Mouse (Mus musculus): Measurements from ENCODE around the gene Mrpl53. TPM values are rescaled to one million over a fixed set of nuclear protein-coding genes. Genes with fewer than 3 reads are reported as not detected.
"Not testable (repeated sequence)": the region's sequence is repeated elsewhere in the genome, so short reads cannot be mapped to it uniquely, and the experiment has no call there.

Gene Mrpl53
- polyA plus RNA-seq, 1 experiment from 2014 or later, result 151 TPM

DNA sequence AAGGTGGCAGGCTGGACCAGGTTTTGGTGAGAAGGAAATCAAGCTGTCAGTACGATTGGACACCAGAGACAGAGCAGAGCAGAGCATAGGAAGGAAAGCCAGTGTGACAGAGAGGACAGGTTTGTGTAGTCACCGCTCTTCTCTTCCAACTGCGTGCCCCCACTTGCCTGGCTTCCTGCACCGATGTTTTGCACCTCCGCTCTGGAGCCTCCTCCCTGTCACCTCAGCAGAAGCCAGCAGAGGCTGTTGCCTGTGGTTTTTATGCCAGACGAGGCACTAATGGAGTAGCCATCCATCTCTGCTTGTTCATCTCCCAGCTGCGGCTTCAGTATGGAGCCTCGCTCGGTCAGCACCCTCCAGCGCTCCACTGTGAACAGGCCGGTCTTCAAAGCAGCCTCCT, 34.0 kb downstream of the Mrpl53 start:
- H3K4me3 ChIP-seq, result no peak overlapping the region
- no peak overlapping the region for H3K27ac ChIP-seq
- 60% methylated on average over 11 of the region's 11 CpGs for WGBS
- H3K27me3 ChIP-seq, result peaks cover 7% of the 10 kb centered on the region
- H3K36me3 ChIP-seq (ENCODE audit: poor library complexity, severe bottlenecking), result 0 out of 2 replicates have a peak, but pooled peaks cover under 1% of the 10 kb centered on the region
- H3K9ac ChIP-seq, result no peak overlapping the region
- H3K9me3 ChIP-seq (replicated peaks), result no peaks in the 10 kb centered on the region
- H3K4me1 ChIP-seq, result peaks cover 17% of the 10 kb centered on the region
- no peak for ATAC-seq
- peak overlapping the region; percentile 65; the same call in 1 of the 2 replicates for H3K4me2 ChIP-seq

DNA sequence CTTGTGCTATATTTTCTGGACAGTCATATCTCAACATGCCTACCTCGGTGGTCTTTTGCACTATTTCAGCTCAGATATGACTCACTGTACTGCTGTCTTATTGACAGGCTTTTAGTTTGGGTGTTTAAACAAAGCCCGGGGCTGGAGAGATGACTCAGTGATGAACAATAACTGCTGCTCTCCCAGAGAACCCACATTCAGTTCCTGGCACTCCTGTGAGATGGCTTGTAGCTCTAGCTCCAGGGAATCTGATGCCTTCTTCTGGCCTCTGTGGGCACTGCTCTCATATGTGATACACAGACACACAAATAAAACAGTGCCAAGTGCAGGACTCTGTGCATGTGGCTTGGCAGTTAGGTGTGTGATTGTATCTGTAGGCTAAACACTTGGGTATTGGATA, 36.4 kb downstream of the Mrpl53 start:
- H3K4me2 ChIP-seq, result no peak overlapping the region
- H3K4me1 ChIP-seq, result peaks cover 9% of the 10 kb centered on the region
- 86% methylated on average over 2 of the region's 2 CpGs for WGBS
- H3K4me3 ChIP-seq, result no peak overlapping the region
- no peak overlapping the region for H3K9ac ChIP-seq
- peaks cover 14% of the 10 kb centered on the region; the same call in 1 of the 2 replicates for H3K36me3 ChIP-seq (ENCODE audit: poor library complexity, severe bottlenecking)
- ATAC-seq, result no peak
- H3K27me3 ChIP-seq, result peaks cover 7% of the 10 kb centered on the region
- H3K9me3 ChIP-seq (replicated peaks), result no peaks in the 10 kb centered on the region
- H3K27ac ChIP-seq, result no peak overlapping the region

DNA sequence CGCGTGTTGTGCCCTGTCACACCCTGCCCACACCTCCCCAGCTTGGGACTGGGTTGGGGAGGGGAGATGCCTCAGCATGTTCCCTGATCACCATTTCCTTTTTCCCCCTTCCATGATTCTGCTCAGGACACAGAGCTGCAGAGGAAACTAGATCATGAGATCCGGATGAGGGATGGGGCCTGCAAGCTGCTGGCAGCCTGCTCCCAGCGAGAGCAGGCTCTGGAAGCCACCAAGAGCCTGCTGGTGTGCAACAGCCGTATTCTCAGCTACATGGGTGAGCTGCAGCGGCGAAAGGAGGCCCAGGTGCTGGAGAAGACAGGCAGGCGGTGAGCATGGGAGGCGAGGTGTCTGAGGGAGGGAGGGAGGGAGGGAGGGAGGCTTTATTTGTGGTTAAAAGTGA, 37.0 kb downstream of the Mrpl53 start:
- no peak overlapping the region for H3K27ac ChIP-seq
- H3K4me1 ChIP-seq, result peaks cover 9% of the 10 kb centered on the region
- 76% methylated on average over 9 of the region's 9 CpGs for WGBS
- H3K36me3 ChIP-seq (ENCODE audit: poor library complexity, severe bottlenecking), result peaks cover 17% of the 10 kb centered on the region
- no peak overlapping the region for H3K4me2 ChIP-seq
- H3K9ac ChIP-seq, result no peak overlapping the region
- ATAC-seq, result no peak
- no peaks in the 10 kb centered on the region for H3K9me3 ChIP-seq (replicated peaks)
- peaks cover 7% of the 10 kb centered on the region for H3K27me3 ChIP-seq
- H3K4me3 ChIP-seq, result no peak overlapping the region

DNA sequence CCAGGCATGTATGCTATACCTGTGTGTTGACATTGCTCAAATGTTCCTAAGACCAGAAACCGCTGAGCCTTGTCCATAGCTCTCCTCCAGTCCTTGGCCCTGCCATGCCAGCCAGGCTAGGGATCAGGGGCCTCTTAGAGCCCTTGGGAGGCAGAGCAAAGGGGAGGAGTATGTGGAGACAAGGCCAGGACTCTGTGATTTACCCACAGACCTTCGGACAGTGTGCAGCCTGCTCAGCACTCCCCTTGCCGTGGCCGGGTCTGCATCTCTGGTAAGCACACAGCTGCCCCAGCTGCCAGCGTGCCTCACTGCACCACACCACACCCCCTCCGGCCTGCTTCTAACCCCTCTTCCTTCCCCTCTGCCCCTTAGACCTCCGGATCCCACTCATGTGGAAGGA, 38.4 kb downstream of the Mrpl53 start:
- no peak overlapping the region for H3K4me3 ChIP-seq
- peaks cover 8% of the 10 kb centered on the region for H3K4me1 ChIP-seq
- peaks cover 3% of the 10 kb centered on the region for H3K27me3 ChIP-seq
- peaks cover 30% of the 10 kb centered on the region for H3K36me3 ChIP-seq (ENCODE audit: poor library complexity, severe bottlenecking)
- ATAC-seq, result no peak
- H3K4me2 ChIP-seq, result no peak overlapping the region
- no peaks in the 10 kb centered on the region for H3K9me3 ChIP-seq (replicated peaks)
- no peak overlapping the region for H3K9ac ChIP-seq
- WGBS, result 56% methylated on average over 7 of the region's 7 CpGs
- no peak overlapping the region for H3K27ac ChIP-seq

- 26% methylated on average over 8 of the region's 8 CpGs for WGBS
- ATAC-seq, result no peak
- Histone ChIP-seq H3K9ac (peak overlapping the region; percentile 45), H3K4me3 (no peak overlapping the region), H3K4me1 (peaks cover 31% of the 10 kb centered on the region), H3K9me3 (replicated peaks) (no peaks in the 10 kb centered on the region), H3K27ac (no peak overlapping the region), H3K4me2 (no peak overlapping the region), H3K27me3 (no peaks in the 10 kb centered on the region), H3K36me3 (ENCODE audit: poor library complexity, severe bottlenecking) (peaks cover 39% of the 10 kb centered on the region)
Observed at GRCm38 (mm10) chr6:83151721-83152120, 42.9 kb downstream of the Mrpl53 start.

DNA sequence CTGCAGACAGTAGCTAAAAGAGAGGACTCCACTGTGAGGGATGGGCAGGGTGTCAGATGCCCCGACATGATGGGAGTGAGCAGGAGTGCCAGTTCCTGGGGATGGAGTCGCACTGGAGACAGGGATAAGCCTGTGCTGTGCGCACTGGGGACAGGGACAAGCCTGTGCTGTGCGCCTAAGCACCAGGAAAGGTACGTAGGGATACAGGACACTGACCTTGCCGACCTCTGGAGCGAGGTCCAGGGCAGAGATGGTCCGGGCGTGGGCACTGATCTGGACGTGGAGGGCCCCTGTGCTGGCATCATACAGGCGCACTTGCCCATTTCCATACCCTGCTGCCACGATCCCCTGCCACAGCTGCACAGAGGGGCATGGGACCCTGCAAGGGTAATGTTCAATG, 44.2 kb downstream of the Mrpl53 start:
- no peak for ATAC-seq
- WGBS, result 87% methylated on average over 12 of the region's 12 CpGs
- H3K9ac ChIP-seq, result no peak overlapping the region
- peaks cover 32% of the 10 kb centered on the region for H3K4me1 ChIP-seq
- H3K27me3 ChIP-seq, result no peaks in the 10 kb centered on the region
- H3K36me3 ChIP-seq (ENCODE audit: poor library complexity, severe bottlenecking), result peaks cover 38% of the 10 kb centered on the region
- no peak overlapping the region for H3K4me2 ChIP-seq
- H3K27ac ChIP-seq, result no peak overlapping the region
- H3K9me3 ChIP-seq (replicated peaks), result no peaks in the 10 kb centered on the region
- H3K4me3 ChIP-seq, result no peak overlapping the region

DNA sequence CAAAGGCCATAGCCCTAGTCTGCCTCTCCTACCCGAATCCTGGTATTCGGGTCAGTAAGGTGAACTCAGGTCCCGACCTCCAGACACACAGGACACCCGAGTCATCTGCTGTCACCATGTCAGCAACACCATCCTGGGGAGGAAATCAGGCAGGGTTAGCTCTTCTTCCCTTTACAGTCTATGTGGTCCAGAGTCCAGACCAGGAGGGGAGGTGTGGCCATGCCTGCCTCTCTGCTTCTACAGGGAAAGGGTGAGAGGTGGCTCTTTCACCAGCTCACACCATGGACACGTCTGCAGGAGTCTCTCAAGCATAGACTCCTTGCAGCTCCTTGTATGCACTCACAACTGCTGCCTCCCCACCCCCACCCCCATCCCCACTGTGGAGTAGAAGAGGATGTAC, 44.6 kb downstream of the Mrpl53 start:
- no peak overlapping the region for H3K4me3 ChIP-seq
- peaks cover 37% of the 10 kb centered on the region for H3K36me3 ChIP-seq (ENCODE audit: poor library complexity, severe bottlenecking)
- H3K27me3 ChIP-seq, result no peaks in the 10 kb centered on the region
- peaks cover 32% of the 10 kb centered on the region for H3K4me1 ChIP-seq
- H3K9me3 ChIP-seq (replicated peaks), result no peaks in the 10 kb centered on the region
- WGBS, result 80% methylated on average over 5 of the region's 5 CpGs
- H3K27ac ChIP-seq, result no peak overlapping the region
- H3K9ac ChIP-seq, result no peak overlapping the region
- ATAC-seq, result no peak
- H3K4me2 ChIP-seq, result no peak overlapping the region

DNA sequence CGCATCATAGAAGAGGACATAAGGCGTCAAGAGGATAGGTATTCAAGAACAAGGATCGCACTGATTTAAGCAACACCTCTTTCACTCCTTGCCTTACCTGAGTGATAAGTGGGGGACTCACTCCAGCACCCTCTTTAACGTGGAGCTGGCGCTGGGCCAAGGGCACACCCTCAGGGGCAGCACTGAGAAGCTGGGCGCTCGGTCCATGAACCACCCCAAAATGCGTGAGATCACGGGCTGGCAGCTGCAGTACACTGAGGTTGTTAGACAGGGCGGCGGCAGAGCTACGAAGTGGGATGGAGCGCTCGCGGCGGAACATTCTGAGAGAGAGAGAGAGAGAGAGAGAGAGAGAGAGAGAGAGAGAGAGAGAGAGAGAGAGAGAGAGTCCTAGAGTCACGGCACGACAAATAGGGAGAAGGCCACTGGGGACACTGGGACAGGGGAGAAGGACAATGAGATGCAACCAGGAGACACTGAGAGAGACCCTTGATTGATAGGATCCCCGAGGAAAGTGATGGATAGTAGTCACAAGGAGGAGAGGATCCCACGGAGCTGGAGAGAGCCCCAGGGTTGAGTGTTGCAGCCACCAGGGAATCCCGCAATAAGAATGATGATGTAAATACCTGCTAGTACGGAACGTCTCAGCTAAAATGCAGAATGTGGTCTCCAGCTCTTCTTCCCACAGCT, 46.9 kb downstream of the Mrpl53 start:
- Histone ChIP-seq H3K9me3 (replicated peaks) (no peaks in the 10 kb centered on the region), H3K4me2 (peak overlapping the region; percentile 84), H3K27me3 (peaks cover 9% of the 10 kb centered on the region), H3K36me3 (ENCODE audit: poor library complexity, severe bottlenecking) (peaks cover 23% of the 10 kb centered on the region), H3K4me1 (peaks cover 32% of the 10 kb centered on the region), H3K9ac (peak overlapping the region; percentile 73), H3K4me3 (peak overlapping the region; percentile 60), H3K27ac (0 out of 2 replicates have a peak overlapping the region, but pooled peaks have one; percentile 19)
- 7% methylated on average over 23 of the region's 23 CpGs for WGBS
- ATAC-seq, result peak; percentile 48

GRCm38 (mm10) chr6:83156259-83156684, 47.4 kb downstream of the Mrpl53 start, which contains the start of the genes Wdr54 and 1700003E16Rik:
Wdr54 (minus strand) TSS chr6:83156397.
1700003E16Rik (plus strand) TSS chr6:83156404.
- peak; percentile 96 for ATAC-seq
- Histone ChIP-seq H3K9me3 (replicated peaks) (no peaks in the 10 kb centered on the region), H3K27ac (peak within 1 kb of the TSS; percentile 19; the same call in 1 of the 2 replicates)

DNA sequence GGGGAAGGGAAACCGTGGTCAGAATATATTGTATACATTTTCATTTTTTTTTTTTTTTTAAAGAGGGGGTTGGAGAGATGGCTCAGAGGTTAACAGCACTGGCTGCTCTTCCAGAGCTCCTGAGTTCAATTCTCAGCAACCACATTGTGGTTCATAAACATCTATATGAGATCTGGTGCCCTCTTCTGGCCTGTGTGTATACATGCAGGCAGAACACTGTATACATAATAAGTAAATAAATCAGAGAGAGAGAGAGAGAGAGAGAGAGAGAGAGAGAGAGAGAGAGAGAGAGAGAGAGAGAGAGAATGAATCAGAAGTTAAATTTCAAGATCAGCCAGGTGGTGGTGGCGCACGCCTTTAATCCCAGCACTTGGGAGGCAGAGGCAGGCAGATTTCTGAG, 50.6 kb downstream of the Mrpl53 start:
- H3K36me3 ChIP-seq (ENCODE audit: poor library complexity, severe bottlenecking); ATAC-seq; H3K4me3 ChIP-seq; H3K9ac ChIP-seq; H3K9me3 ChIP-seq (replicated peaks); H3K4me2 ChIP-seq; H3K27ac ChIP-seq: not testable (repeated sequence)
- Histone ChIP-seq H3K4me1 (peaks cover 35% of the 10 kb centered on the region), H3K27me3 (peaks cover 47% of the 10 kb centered on the region)
- WGBS, result 20% methylated on average over 3 of the region's 3 CpGs

More at GRCm38 (mm10) chr6:83156259-83156684, 47.4 kb downstream of the Mrpl53 start, which contains the start of the genes Wdr54 and 1700003E16Rik:
- WGBS, result under 1% methylated on average over 32 of the region's 32 CpGs
- Histone ChIP-seq H3K4me3 (peak within 1 kb of the TSS; percentile 60), H3K27me3 (peaks cover 15% of the 10 kb centered on the region), H3K9ac (peak within 1 kb of the TSS; percentile 73), H3K36me3 (ENCODE audit: poor library complexity, severe bottlenecking) (peaks cover 19% of the 10 kb centered on the region), H3K4me2 (peak within 1 kb of the TSS; percentile 84), H3K4me1 (peaks cover 32% of the 10 kb centered on the region)

Measured in forebrain, embryonic 13.5 days (tissue).